Mouse (Mus musculus): ENCODE data around the gene Gm11084.

- TF ChIP-seq CTCF (IDR thresholded peaks at IDR 0.05; ENCODE audit: borderline replicate concordance, control insufficient read depth, extremely low read depth, insufficient read depth, low read length, poor library complexity) (no peak), POLR2A (IDR thresholded peaks at IDR 0.05; ENCODE audit: control insufficient read depth, extremely low read depth, insufficient read depth, low read length, poor library complexity) (no peak)
These were observed 17.5 kb upstream of the Gm11084 start for GRCm38 (mm10) chr2:73003751-73004717.

Data from thymus, adult 2 months (tissue).